Mouse (Mus musculus) thymus, adult 2 months (tissue): Measurements from ENCODE around the gene Sned1. TPM values are rescaled to one million over a fixed set of nuclear protein-coding genes. Genes with fewer than 3 reads are reported as not detected.

Experiments
- DNase-seq: peaks from one replicate; pipeline ENCODE4 v3.0.0; 2021
- H3K27ac ChIP-seq: fragments of 200-500 bp; 2 replicates; pipeline ENCODE4 v1.5.1; 2012; ENCODE audit warnings: low read length, control low read depth; ENCODE audit not compliant: control insufficient read depth, insufficient read depth
- H3K27me3 ChIP-seq: fragments of 200-500 bp; 2 replicates; pipeline ENCODE4 v1.6.1; 2012; ENCODE audit warnings: mild to moderate bottlenecking, low read length, moderate library complexity, mixed read lengths; ENCODE audit not compliant: control insufficient read depth, insufficient read depth
- H3K36me3 ChIP-seq: fragments of 200-500 bp; 2 replicates; pipeline ENCODE4 v1.6.1; 2012; ENCODE audit warnings: mild to moderate bottlenecking, low read length, moderate library complexity; ENCODE audit not compliant: control insufficient read depth, insufficient read depth
- H3K4me1 ChIP-seq: fragments of 200-500 bp; replicated peaks from 2 replicates; pipeline ENCODE4 v1.6.1; 2012; ENCODE audit warnings: low read length; ENCODE audit not compliant: control insufficient read depth, insufficient read depth
- H3K4me3 ChIP-seq: fragments of 200-500 bp; 2 replicates; pipeline ENCODE4 v1.5.1; 2012; ENCODE audit warnings: mild to moderate bottlenecking, low read length, control low read depth, moderate library complexity; ENCODE audit not compliant: control insufficient read depth, insufficient read depth
- CTCF ChIP-seq: fragments of 200-500 bp; IDR thresholded peaks from 2 replicates; pipeline ENCODE4 v1.5.1; 2012; ENCODE audit warnings: mild to moderate bottlenecking, control low read depth, low read length, moderate library complexity, borderline replicate concordance; ENCODE audit not compliant: control insufficient read depth, poor library complexity, insufficient read depth; ENCODE audit errors: extremely low read depth
- POLR2A ChIP-seq: fragments of 200-500 bp; IDR thresholded peaks from 2 replicates; pipeline ENCODE4 v1.6.1; 2012; ENCODE audit warnings: mild to moderate bottlenecking, low read length, control low read depth, moderate library complexity; ENCODE audit not compliant: control insufficient read depth, poor library complexity, insufficient read depth; ENCODE audit errors: extremely low read depth
- WGBS: fragments of 180-500 bp; shearing (Covaris S2); methylation state at CpG from one replicate; pipeline ENCODE4 v1.1.7; 2018; 5-methylcytosine and 5-hydroxymethylcytosine counted together
- polyA plus RNA-seq: library from polyadenylated mRNA; depleted of rRNA; stranded (reverse); fragments of >200 nt; gene quantifications from 2 replicates; pipeline ENCODE4 v1.2.3, GENCODE M21; 2012

Sned1 gene
- polyA plus RNA-seq, 1 experiment = 3.8 TPM

GRCm38 (mm10) chr1:93252586-93252985, 16.9 kb downstream of the Sned1 start:
- Histone ChIP-seq H3K36me3 (no peaks in the 10 kb centered on the region), H3K4me1 (no peaks in the 10 kb centered on the region), H3K27ac (no peak overlapping the region), H3K4me3 (no peak overlapping the region), H3K27me3 (no peaks in the 10 kb centered on the region)
- WGBS = 68% methylated on average over 2 of the region's 2 CpGs
- no peak for DNase-seq
- TF ChIP-seq POLR2A (no peak), CTCF (no peak)

GRCm38 (mm10) chr1:93255761-93256160, 20.1 kb downstream of the Sned1 start:
- Histone ChIP-seq H3K4me1 (no peaks in the 10 kb centered on the region), H3K4me3 (no peak overlapping the region), H3K27ac (no peak overlapping the region), H3K36me3 (no peaks in the 10 kb centered on the region), H3K27me3 (no peaks in the 10 kb centered on the region)
- TF ChIP-seq CTCF (no peak), POLR2A (no peak)
- 93% methylated on average over 7 of the region's 7 CpGs for WGBS
- no peak for DNase-seq

GRCm38 (mm10) chr1:93257560-93257959, 21.9 kb downstream of the Sned1 start:
- Histone ChIP-seq H3K4me3 (no peak overlapping the region), H3K36me3 (no peaks in the 10 kb centered on the region), H3K4me1 (no peaks in the 10 kb centered on the region), H3K27me3 (no peaks in the 10 kb centered on the region), H3K27ac (no peak overlapping the region)
- DNase-seq = no peak
- TF ChIP-seq POLR2A (no peak), CTCF (no peak)
- WGBS = 95% methylated on average over 1 of the region's 1 CpGs

DNA sequence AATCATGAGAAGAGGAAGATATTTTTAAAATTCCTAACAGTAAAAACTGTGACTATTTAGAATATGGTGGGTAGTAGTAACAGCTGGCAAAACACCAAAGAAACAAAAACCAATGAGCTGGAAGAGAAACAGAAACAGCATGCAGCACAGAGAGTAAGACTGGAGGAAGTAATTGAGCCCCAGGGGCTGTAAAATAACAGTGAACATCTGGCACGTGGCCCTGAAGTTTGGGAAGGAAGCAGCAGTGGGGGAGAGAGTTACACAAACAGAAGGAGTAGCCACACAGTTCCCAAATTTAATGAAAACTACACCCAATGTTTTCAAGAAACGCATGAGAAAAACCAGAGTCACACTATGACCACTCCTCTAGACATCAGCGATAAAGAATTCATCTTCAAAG, 31.6 kb downstream of the Sned1 start:
- Histone ChIP-seq H3K4me3 (no peak overlapping the region), H3K36me3 (no peaks in the 10 kb centered on the region), H3K4me1 (no peaks in the 10 kb centered on the region), H3K27ac (no peak overlapping the region), H3K27me3 (no peaks in the 10 kb centered on the region)
- 38% methylated on average over 3 of the region's 3 CpGs for WGBS
- no peak for DNase-seq
- TF ChIP-seq POLR2A (no peak), CTCF (no peak)

DNA sequence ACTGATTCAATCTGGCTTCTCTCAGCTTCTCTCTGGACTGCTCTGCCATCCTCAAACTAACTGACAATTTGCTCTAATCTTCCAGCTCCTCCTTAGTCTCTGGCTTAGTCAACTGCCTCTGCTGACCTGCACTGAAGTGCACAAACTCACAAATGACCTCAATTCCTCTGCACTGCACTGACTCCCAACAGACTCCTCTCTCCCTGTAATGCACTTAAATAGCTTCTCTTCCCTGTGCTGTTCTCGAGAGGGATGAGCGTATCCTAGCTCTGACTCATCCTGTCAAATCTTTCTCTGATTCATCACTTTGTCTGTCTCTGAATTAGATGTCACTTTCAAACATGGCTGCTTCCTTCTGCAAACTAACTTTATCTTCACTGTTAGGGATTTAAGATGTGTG, 32.6 kb downstream of the Sned1 start:
- DNase-seq = no peak
- H3K27me3 ChIP-seq = no peaks in the 10 kb centered on the region
- 87% methylated on average over 2 of the region's 2 CpGs for WGBS
- TF ChIP-seq POLR2A (no peak), CTCF (no peak)
- no peak overlapping the region for H3K27ac ChIP-seq
- no peaks in the 10 kb centered on the region for H3K4me1 ChIP-seq
- H3K4me3 ChIP-seq = no peak overlapping the region
- no peaks in the 10 kb centered on the region for H3K36me3 ChIP-seq

DNA sequence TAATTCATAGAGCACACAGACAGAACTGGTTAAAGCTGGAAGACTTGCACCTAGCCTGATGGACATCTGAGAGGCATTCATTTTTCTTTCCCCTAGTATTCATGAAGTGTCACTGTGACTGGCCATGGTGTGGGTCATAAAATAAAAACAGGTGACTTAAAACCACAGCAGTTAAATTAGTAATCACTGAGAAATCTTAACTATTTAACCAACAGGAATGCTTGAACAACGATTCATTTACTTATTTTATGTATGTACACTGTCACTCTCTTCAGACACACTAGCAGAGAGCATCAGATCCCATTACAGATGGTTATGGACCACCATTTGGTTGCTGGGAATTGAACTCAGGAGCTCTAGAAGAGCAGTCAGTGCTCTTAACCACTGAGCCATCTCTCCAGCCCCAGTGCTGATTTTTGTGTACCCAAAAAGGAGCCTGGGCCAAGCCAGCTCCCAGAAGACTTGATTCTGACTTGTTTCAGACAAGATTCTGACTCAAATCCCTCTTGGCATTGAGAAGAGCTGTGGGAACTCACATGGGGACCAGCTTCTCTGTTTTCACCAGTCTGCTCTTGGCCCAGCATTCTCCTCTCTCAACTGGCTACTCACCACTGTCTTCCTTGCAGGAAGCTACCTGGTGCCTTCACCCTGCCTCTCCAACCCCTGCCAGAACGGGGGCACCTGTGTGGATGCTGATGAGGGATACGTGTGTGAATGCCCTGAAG, 35.0 kb downstream of the Sned1 start:
- no peak overlapping the region for H3K4me3 ChIP-seq
- H3K27me3 ChIP-seq = no peaks in the 10 kb centered on the region
- WGBS = 66% methylated on average over 3 of the region's 3 CpGs
- no peak for DNase-seq
- H3K4me1 ChIP-seq = no peaks in the 10 kb centered on the region
- no peak overlapping the region for H3K27ac ChIP-seq
- TF ChIP-seq CTCF = no peak
- TF ChIP-seq POLR2A = no peak
- H3K36me3 ChIP-seq = no peaks in the 10 kb centered on the region

GRCm38 (mm10) chr1:93271751-93272150, 36.1 kb downstream of the Sned1 start:
- Histone ChIP-seq H3K27me3 (no peaks in the 10 kb centered on the region), H3K27ac (no peak overlapping the region), H3K4me3 (no peak overlapping the region), H3K36me3 (no peaks in the 10 kb centered on the region), H3K4me1 (no peaks in the 10 kb centered on the region)
- whole genome bisulfite sequencing = 82% methylated on average over 6 of the region's 6 CpGs
- TF ChIP-seq CTCF (no peak), POLR2A (no peak)
- no peak for DNase-seq
